Mouse (Mus musculus): ENCODE measurements around the gene Mvb12b. TPM values are rescaled to one million over a fixed set of nuclear protein-coding genes. Genes with fewer than 3 reads are reported as not detected.

The Mvb12b gene
- polyA plus RNA-seq, 1 experiment, result 79.3 TPM

GRCm38 (mm10) chr2:33922466-33922865 is 34.7 kb upstream of the Mvb12b start:
- Histone ChIP-seq H3K27ac (ENCODE audit: control insufficient read depth, insufficient read depth, low read length) (no peak overlapping the region), H3K4me1 (replicated peaks; ENCODE audit: control insufficient read depth, insufficient read depth, low read length) (no peaks in the 10 kb centered on the region), H3K27me3 (ENCODE audit: control insufficient read depth, insufficient read depth, low read length) (no peaks in the 10 kb centered on the region), H3K4me3 (ENCODE audit: control insufficient read depth, insufficient read depth, low read length) (no peak overlapping the region), H3K36me3 (ENCODE audit: control insufficient read depth, insufficient read depth, low read length) (no peaks in the 10 kb centered on the region)
- 78% methylated on average over 2 of the region's 2 CpGs for WGBS
- no peak for DNase-seq
- no peak for TF ChIP-seq POLR2A (IDR thresholded peaks at IDR 0.05; ENCODE audit: control insufficient read depth, extremely low read depth, insufficient read depth, low read length, poor library complexity)
- no peak for TF ChIP-seq CTCF (IDR thresholded peaks at IDR 0.05; ENCODE audit: borderline replicate concordance, control insufficient read depth, extremely low read depth, insufficient read depth, low read length, poor library complexity)

DNA sequence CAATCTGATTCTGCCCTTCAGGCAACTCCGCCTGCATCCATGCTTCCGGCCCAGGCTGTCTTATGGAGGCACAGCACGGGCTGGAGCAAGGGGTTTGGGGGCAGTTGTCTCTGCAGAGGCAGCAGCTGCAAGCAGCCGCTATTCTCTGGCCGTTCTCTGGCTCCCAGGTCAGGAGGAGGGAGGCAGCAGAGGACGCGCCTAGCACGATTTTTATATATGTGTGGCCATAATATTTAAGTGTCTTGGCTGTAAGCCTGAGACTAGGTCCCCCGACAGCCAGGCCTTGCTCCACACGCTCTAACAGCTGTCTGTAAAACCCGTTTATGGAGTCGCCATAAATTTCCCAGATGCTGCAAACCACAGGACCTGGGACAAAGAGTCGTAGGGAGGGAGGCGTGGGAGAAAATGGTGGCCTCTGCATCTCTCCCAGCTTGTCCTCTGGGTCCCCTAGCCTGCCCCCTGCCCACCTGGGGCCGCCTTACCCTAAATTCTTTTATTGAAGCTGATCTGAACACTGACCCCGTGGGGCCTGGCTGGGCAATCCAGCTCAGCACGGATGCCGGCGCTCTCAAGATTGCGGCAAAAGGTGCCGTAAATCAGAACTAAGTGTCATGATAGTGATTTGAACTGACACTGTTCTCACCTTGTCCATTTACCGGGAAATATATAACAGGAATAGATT is 32.3 kb upstream of the Mvb12b start:
- Histone ChIP-seq H3K27me3 (ENCODE audit: control insufficient read depth, insufficient read depth, low read length) (no peaks in the 10 kb centered on the region), H3K27ac (ENCODE audit: control insufficient read depth, insufficient read depth, low read length) (no peak overlapping the region), H3K4me3 (ENCODE audit: control insufficient read depth, insufficient read depth, low read length) (no peak overlapping the region), H3K4me1 (replicated peaks; ENCODE audit: control insufficient read depth, insufficient read depth, low read length) (no peaks in the 10 kb centered on the region; the same call in 1 of the 2 replicates), H3K36me3 (ENCODE audit: control insufficient read depth, insufficient read depth, low read length) (no peaks in the 10 kb centered on the region)
- WGBS, result 89% methylated on average over 22 of the region's 22 CpGs
- no peak for DNase-seq
- TF ChIP-seq POLR2A (IDR thresholded peaks at IDR 0.05; ENCODE audit: control insufficient read depth, extremely low read depth, insufficient read depth, low read length, poor library complexity) (no peak), CTCF (IDR thresholded peaks at IDR 0.05; ENCODE audit: borderline replicate concordance, control insufficient read depth, extremely low read depth, insufficient read depth, low read length, poor library complexity) (no peak)

GRCm38 (mm10) chr2:33918824-33919223 is 31.1 kb upstream of the Mvb12b start:
- Histone ChIP-seq H3K36me3 (ENCODE audit: control insufficient read depth, insufficient read depth, low read length) (no peaks in the 10 kb centered on the region), H3K4me3 (ENCODE audit: control insufficient read depth, insufficient read depth, low read length) (no peak overlapping the region), H3K4me1 (replicated peaks; ENCODE audit: control insufficient read depth, insufficient read depth, low read length) (peaks cover 7% of the 10 kb centered on the region), H3K27ac (ENCODE audit: control insufficient read depth, insufficient read depth, low read length) (no peak overlapping the region), H3K27me3 (ENCODE audit: control insufficient read depth, insufficient read depth, low read length) (no peaks in the 10 kb centered on the region)
- no peak for DNase-seq
- TF ChIP-seq POLR2A (IDR thresholded peaks at IDR 0.05; ENCODE audit: control insufficient read depth, extremely low read depth, insufficient read depth, low read length, poor library complexity) (no peak), CTCF (IDR thresholded peaks at IDR 0.05; ENCODE audit: borderline replicate concordance, control insufficient read depth, extremely low read depth, insufficient read depth, low read length, poor library complexity) (no peak)
- WGBS, result 97% methylated on average over 3 of the region's 3 CpGs

- Histone ChIP-seq H3K4me1 (replicated peaks; ENCODE audit: control insufficient read depth, insufficient read depth, low read length) (peaks cover 10% of the 10 kb centered on the region), H3K27ac (ENCODE audit: control insufficient read depth, insufficient read depth, low read length) (no peak overlapping the region), H3K4me3 (ENCODE audit: control insufficient read depth, insufficient read depth, low read length) (no peak overlapping the region), H3K36me3 (ENCODE audit: control insufficient read depth, insufficient read depth, low read length) (no peaks in the 10 kb centered on the region), H3K27me3 (ENCODE audit: control insufficient read depth, insufficient read depth, low read length) (no peaks in the 10 kb centered on the region)
- peak; percentile 77 for DNase-seq
- no peak for TF ChIP-seq POLR2A (IDR thresholded peaks at IDR 0.05; ENCODE audit: control insufficient read depth, extremely low read depth, insufficient read depth, low read length, poor library complexity)
- peak; percentile 52; the same call in 1 of the 2 replicates for TF ChIP-seq CTCF (IDR thresholded peaks at IDR 0.05; ENCODE audit: borderline replicate concordance, control insufficient read depth, extremely low read depth, insufficient read depth, low read length, poor library complexity)
- 76% methylated on average over 6 of the region's 6 CpGs for WGBS
These were observed 30.6 kb upstream of the Mvb12b start for GRCm38 (mm10) chr2:33918318-33918717.

DNA sequence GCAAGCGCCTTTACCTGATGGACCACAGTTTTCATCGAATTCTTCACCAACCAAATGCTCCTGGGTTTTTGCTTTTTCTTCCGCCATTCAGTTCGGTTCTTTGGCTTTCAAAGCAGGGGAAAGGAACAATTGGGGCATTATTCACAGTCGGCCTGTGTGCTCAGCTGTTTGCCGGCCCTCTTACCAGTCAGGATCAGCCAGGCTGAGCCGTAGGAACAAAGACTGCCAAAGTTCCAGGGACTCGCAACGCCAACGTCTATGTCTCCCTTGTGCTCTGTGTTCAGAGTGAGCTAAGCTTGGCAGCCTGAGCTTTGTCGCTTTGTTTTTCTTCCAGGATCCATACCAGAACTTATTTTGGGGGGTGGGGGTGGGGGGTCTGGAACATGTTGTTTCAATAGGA is 28.9 kb upstream of the Mvb12b start:
- no peak for DNase-seq
- H3K36me3 ChIP-seq (ENCODE audit: control insufficient read depth, insufficient read depth, low read length), result no peaks in the 10 kb centered on the region
- peaks cover 14% of the 10 kb centered on the region for H3K4me1 ChIP-seq (replicated peaks; ENCODE audit: control insufficient read depth, insufficient read depth, low read length)
- H3K4me3 ChIP-seq (ENCODE audit: control insufficient read depth, insufficient read depth, low read length), result no peak overlapping the region
- no peak for TF ChIP-seq POLR2A (IDR thresholded peaks at IDR 0.05; ENCODE audit: control insufficient read depth, extremely low read depth, insufficient read depth, low read length, poor library complexity)
- no peak for TF ChIP-seq CTCF (IDR thresholded peaks at IDR 0.05; ENCODE audit: borderline replicate concordance, control insufficient read depth, extremely low read depth, insufficient read depth, low read length, poor library complexity)
- H3K27ac ChIP-seq (ENCODE audit: control insufficient read depth, insufficient read depth, low read length), result no peak overlapping the region
- H3K27me3 ChIP-seq (ENCODE audit: control insufficient read depth, insufficient read depth, low read length), result no peaks in the 10 kb centered on the region
- WGBS, result 97% methylated on average over 11 of the region's 11 CpGs

DNA sequence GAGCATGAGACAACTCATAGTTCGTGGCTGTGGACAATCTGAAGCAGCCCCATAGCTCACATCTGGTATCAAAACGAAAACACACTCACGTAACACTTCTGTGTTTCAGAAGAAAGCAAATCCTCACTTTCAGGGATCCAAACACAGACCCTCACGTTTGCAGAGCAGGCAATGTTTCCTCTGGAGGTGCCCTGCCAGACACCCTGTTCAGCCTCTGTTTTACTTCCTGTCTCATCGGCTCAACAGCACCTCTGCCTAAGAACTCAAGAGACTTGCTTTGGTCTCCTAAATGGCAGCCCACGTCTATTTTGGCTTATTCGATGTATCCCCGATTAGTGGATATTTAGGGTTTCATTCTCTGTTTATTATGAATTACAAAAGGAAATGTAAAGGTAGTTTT is 27.3 kb upstream of the Mvb12b start:
- Histone ChIP-seq H3K4me3 (ENCODE audit: control insufficient read depth, insufficient read depth, low read length) (no peak overlapping the region), H3K27ac (ENCODE audit: control insufficient read depth, insufficient read depth, low read length) (peak overlapping the region; percentile 30), H3K4me1 (replicated peaks; ENCODE audit: control insufficient read depth, insufficient read depth, low read length) (peaks cover 14% of the 10 kb centered on the region), H3K36me3 (ENCODE audit: control insufficient read depth, insufficient read depth, low read length) (no peaks in the 10 kb centered on the region), H3K27me3 (ENCODE audit: control insufficient read depth, insufficient read depth, low read length) (no peaks in the 10 kb centered on the region)
- 56% methylated on average over 8 of the region's 8 CpGs for WGBS
- no peak for TF ChIP-seq POLR2A (IDR thresholded peaks at IDR 0.05; ENCODE audit: control insufficient read depth, extremely low read depth, insufficient read depth, low read length, poor library complexity)
- no peak for TF ChIP-seq CTCF (IDR thresholded peaks at IDR 0.05; ENCODE audit: borderline replicate concordance, control insufficient read depth, extremely low read depth, insufficient read depth, low read length, poor library complexity)
- no peak for DNase-seq
